Mouse (Mus musculus): Measurements from ENCODE around the gene 4933424G06Rik. TPM values are rescaled to one million over a fixed set of nuclear protein-coding genes. Genes with fewer than 3 reads are reported as not detected.

Gene 4933424G06Rik
- polyA plus RNA-seq, 1 experiment = not detected

DNA sequence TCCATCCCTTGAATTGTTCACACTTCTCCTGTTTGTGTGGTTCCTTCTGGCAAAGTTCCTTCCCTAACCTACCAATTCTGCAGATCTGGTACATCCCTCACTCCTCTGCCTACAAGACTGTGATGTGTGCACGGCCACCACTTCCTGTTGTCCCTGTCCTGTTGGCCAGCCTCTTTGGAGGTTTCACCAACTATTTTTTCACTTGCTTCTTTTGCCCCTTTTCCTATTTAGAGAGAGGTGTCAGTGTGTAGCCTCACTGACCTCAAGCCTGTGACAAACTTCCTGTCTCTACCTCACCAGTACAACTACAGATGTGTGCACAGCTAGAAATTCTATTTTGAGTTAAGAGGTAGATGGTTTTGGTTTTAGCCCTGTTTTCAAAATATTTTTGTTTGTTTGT, 97.1 kb downstream of the 4933424G06Rik start:
- WGBS = 76% methylated on average over 1 of the region's 1 CpGs

More for the DNA sequence above, 97.1 kb downstream of the 4933424G06Rik start:
- no peak for DNase-seq (ENCODE audit: low read depth, low spot score)

Other genes starting within 250 kb of the 4933424G06Rik start
- 103 and 109 TPM in 2 replicates for gene Cnnm4, start 238.5 kb upstream of the 4933424G06Rik start, polyA plus RNA-seq (2012; rRNA removed)
- 12.8 and 13.7 TPM in 2 replicates for gene Cnnm3, start 198.3 kb upstream of the 4933424G06Rik start, polyA plus RNA-seq (2012; rRNA removed)
- 6.5 and 8.1 TPM in 2 replicates for gene Ankrd23, start 173.3 kb upstream of the 4933424G06Rik start, polyA plus RNA-seq (2012; rRNA removed)
- 0.08 TPM in 1 of 2 replicates, not detected in the other for gene Gm42417, start 170.7 kb upstream of the 4933424G06Rik start, polyA plus RNA-seq (2012; rRNA removed)
- gene Ankrd39, start 162.7 kb upstream of the 4933424G06Rik start, polyA plus RNA-seq (2012; rRNA removed) = 9.4 and 11.2 TPM in 2 replicates
- gene Sema4c, start 151.8 kb upstream of the 4933424G06Rik start, polyA plus RNA-seq (2012; rRNA removed) = 4.7 and 6.7 TPM in 2 replicates
- 0.73 and 1.2 TPM in 2 replicates for gene Fam178b, start 27.0 kb upstream of the 4933424G06Rik start, polyA plus RNA-seq (2012; rRNA removed)
- gene Cox5b, start 18.7 kb upstream of the 4933424G06Rik start, polyA plus RNA-seq (2012; rRNA removed) = 760 and 804 TPM in 2 replicates
- 80.7 and 107 TPM in 2 replicates for gene Actr1b, start 4.3 kb downstream of the 4933424G06Rik start, polyA plus RNA-seq (2012; rRNA removed)
- gene Zap70, start 51.6 kb downstream of the 4933424G06Rik start, polyA plus RNA-seq (2012; rRNA removed) = 6.9 and 8.0 TPM in 2 replicates
- 19.1 and 32.5 TPM in 2 replicates for gene Tmem131, start 233.5 kb downstream of the 4933424G06Rik start, polyA plus RNA-seq (2012; rRNA removed)